Mouse (Mus musculus) B cell, adult 2 months (primary cell): ENCODE results near the gene Vmn1r60.
"Not testable (repeated sequence)": the region's sequence is repeated elsewhere in the genome, so short reads cannot be mapped to it uniquely, and the experiment has no call there.

Source experiments
- DNase-seq, 2 experiments: peaks; one replicate each; pipeline ENCODE4 v3.0.0; 2022

The Vmn1r60 gene

GRCm38 (mm10) chr7:5547217-5547616 lies at the start of gene Vmn1r60:
Gene Vmn1r60, minus strand, starts transcription at chr7:5547317.
- DNase-seq, result not testable (repeated sequence)

GRCm38 (mm10) chr7:5540770-5541436 lies 6.2 kb downstream of the Vmn1r60 start:
- not testable (repeated sequence) for DNase-seq

GRCm38 (mm10) chr7:5493856-5494255 lies 53.3 kb downstream of the Vmn1r60 start, which contains the start of gene Vmn2r28:
Gene Vmn2r28, minus strand, starts transcription at chr7:5493956.
- DNase-seq, result not testable (repeated sequence)
